Mouse (Mus musculus): Measurements from ENCODE around the gene St6galnac3. TPM values are rescaled to one million over a fixed set of nuclear protein-coding genes. Genes with fewer than 3 reads are reported as not detected.
"Not testable (repeated sequence)": the region's sequence is repeated elsewhere in the genome, so short reads cannot be mapped to it uniquely, and the experiment has no call there.

The St6galnac3 gene
- polyA plus RNA-seq, 1 experiment from 2014 or later = 10.5 TPM

DNA sequence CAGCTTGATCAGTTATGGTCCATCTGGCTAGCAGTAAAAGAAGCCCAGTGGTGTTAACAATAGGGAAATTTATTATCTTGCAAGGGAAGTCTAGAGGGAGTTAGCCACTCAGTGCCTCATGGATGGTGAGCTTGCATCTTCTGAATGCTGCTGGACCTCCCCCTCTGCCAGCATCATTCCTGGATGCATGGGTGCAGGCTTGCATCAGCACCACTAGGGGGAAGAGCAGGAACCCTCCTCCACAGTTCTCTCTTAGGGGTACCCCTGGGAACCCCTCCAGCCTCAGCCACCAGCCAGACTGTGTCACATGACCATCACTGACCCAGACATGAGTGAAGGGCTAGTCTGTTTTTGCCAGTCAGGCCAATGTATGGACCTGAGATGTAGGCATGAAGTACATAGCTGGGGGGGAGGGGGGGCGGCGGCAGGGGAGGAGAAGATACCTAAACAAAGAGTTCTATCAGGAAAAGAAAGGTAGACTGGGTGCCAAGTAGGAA is 31.6 kb upstream of the St6galnac3 start:
- Histone ChIP-seq H3K9ac (ENCODE audit: low read depth, low read length) (no peak overlapping the region), H3K27me3 (ENCODE audit: control insufficient read depth, insufficient read depth, low read depth, low read length) (no peaks in the 10 kb centered on the region), H3K27ac (ENCODE audit: low read length) (no peak overlapping the region), H3K4me3 (ENCODE audit: low read depth, low read length) (no peak overlapping the region), H3K36me3 (ENCODE audit: control insufficient read depth, insufficient read depth) (no peaks in the 10 kb centered on the region), H3K4me1 (ENCODE audit: control insufficient read depth, low read depth, low read length) (peaks cover 8% of the 10 kb centered on the region), H3K9me3 (replicated peaks; ENCODE audit: control insufficient read depth, low read length) (no peaks in the 10 kb centered on the region), H3K4me2 (ENCODE audit: low read depth, low read length) (no peak overlapping the region)
- peak; percentile 23; the same call in 1 of the 2 replicates for ATAC-seq (ENCODE audit: low read depth)
- 95% methylated on average over 2 of the region's 2 CpGs for WGBS (ENCODE audit: insufficient replicate concordance)

DNA sequence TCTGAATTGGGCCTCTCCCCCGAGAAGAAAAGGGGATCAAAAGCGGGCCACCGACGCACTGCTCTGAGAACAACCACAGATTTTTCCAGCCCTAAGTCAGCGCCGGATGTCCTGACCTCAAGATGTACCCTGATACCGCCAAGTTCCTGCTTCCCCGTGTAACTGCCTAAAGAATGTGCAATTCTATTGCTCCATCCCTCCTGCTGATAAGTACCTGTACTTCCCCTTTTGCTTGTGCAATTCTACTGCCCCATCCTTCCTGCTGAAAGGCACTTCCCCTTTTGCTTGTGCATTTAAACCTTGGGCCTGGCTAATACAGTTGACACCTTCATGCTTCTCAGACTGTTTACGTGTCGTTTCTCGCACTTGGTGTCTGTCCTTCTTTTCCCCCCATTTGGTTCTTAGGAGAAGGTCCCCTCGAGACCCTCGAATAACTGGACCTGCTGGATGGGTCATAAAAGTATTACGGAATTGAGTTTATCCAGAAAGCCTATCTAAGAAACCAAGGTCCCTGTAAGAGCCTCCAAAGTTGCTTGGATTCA is 30.9 kb upstream of the St6galnac3 start:
- not testable (repeated sequence) for ATAC-seq (ENCODE audit: low read depth)
- WGBS (ENCODE audit: insufficient replicate concordance) = 33% methylated on average over 14 of the region's 14 CpGs

DNA sequence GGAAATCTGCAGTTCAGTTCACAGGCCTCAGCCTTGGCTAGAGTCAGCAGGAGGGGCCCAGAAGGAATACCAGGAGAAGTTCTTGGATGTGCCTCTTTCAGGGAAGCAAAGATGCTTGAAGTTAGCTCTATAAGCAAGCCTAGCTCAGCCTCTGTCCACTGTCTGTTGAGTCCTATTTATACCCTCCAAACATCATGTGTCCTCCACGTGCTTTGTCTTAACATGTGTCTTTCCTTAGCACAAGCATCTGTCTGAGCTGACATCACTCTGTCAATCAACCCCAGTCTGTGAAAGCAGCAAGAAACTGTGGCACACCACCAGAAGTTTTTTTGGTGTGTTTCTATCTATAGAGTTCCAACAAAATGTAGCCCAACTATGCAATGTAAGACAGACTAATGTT is 26.5 kb upstream of the St6galnac3 start:
- Histone ChIP-seq H3K27ac (ENCODE audit: low read length) (no peak overlapping the region), H3K4me3 (ENCODE audit: low read depth, low read length) (no peak overlapping the region), H3K27me3 (ENCODE audit: control insufficient read depth, insufficient read depth, low read depth, low read length) (no peaks in the 10 kb centered on the region), H3K4me1 (ENCODE audit: control insufficient read depth, low read depth, low read length) (no peaks in the 10 kb centered on the region), H3K4me2 (ENCODE audit: low read depth, low read length) (no peak overlapping the region), H3K9ac (ENCODE audit: low read depth, low read length) (no peak overlapping the region), H3K36me3 (ENCODE audit: control insufficient read depth, insufficient read depth) (no peaks in the 10 kb centered on the region), H3K9me3 (replicated peaks; ENCODE audit: control insufficient read depth, low read length) (no peaks in the 10 kb centered on the region)
- WGBS (ENCODE audit: insufficient replicate concordance) = 36% methylated on average over 1 of the region's 1 CpGs
- no peak for ATAC-seq (ENCODE audit: low read depth)

More for the DNA sequence above, 30.9 kb upstream of the St6galnac3 start:
- not testable (repeated sequence) for H3K9ac ChIP-seq (ENCODE audit: low read depth, low read length); H3K4me1 ChIP-seq (ENCODE audit: control insufficient read depth, low read depth, low read length); H3K4me3 ChIP-seq (ENCODE audit: low read depth, low read length); H3K4me2 ChIP-seq (ENCODE audit: low read depth, low read length); H3K27me3 ChIP-seq (ENCODE audit: control insufficient read depth, insufficient read depth, low read depth, low read length); H3K9me3 ChIP-seq (replicated peaks; ENCODE audit: control insufficient read depth, low read length); H3K36me3 ChIP-seq (ENCODE audit: control insufficient read depth, insufficient read depth); H3K27ac ChIP-seq (ENCODE audit: low read length)

DNA sequence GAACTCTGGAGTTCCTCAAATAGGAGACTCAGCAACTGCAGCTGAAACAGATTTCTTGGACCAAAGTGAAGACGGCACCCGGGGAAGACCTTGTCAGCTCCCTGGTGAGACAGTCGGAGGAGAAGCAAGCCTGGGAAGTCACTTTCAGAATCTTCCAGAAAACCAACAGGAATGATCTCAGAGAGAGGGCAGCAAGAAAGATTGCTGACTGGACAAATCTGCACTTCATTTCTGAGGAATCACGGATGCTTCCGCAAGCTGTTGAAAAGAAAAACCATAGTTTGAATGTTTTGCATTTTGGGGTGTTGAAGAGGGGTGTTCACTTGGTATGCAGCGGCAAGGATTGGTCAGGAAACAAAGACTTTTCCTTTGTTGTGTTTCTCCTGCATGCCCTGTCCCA is 24.4 kb upstream of the St6galnac3 start:
- Histone ChIP-seq H3K4me2 (ENCODE audit: low read depth, low read length) (no peak overlapping the region), H3K9me3 (replicated peaks; ENCODE audit: control insufficient read depth, low read length) (no peaks in the 10 kb centered on the region), H3K27me3 (ENCODE audit: control insufficient read depth, insufficient read depth, low read depth, low read length) (no peaks in the 10 kb centered on the region), H3K27ac (ENCODE audit: low read length) (no peak overlapping the region), H3K4me3 (ENCODE audit: low read depth, low read length) (no peak overlapping the region), H3K9ac (ENCODE audit: low read depth, low read length) (no peak overlapping the region), H3K36me3 (ENCODE audit: control insufficient read depth, insufficient read depth) (no peaks in the 10 kb centered on the region), H3K4me1 (ENCODE audit: control insufficient read depth, low read depth, low read length) (no peaks in the 10 kb centered on the region)
- 78% methylated on average over 6 of the region's 6 CpGs for WGBS (ENCODE audit: insufficient replicate concordance)
- no peak for ATAC-seq (ENCODE audit: low read depth)

DNA sequence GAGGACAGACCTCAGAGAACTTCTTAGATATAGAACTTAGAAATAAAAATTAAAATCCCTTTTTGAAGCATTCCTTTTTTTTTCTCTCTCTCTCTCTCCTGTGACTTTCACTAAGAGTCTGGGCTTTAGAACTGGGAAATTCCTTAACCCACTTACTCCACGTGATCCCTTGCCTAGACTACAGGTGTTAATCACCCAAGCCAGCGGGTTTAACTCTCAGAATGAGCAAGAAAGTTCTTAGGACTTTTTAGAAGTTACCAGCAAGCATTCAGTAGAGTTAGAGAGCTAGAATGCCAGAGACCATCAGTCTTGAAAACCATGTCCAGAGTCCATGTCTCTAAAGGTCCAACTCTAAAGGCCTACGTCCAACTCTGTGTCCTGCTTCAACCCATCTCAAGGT is 23.3 kb upstream of the St6galnac3 start:
- no peak overlapping the region for H3K4me2 ChIP-seq (ENCODE audit: low read depth, low read length)
- no peak overlapping the region for H3K27ac ChIP-seq (ENCODE audit: low read length)
- WGBS (ENCODE audit: insufficient replicate concordance) = 74% methylated on average over 3 of the region's 3 CpGs

DNA sequence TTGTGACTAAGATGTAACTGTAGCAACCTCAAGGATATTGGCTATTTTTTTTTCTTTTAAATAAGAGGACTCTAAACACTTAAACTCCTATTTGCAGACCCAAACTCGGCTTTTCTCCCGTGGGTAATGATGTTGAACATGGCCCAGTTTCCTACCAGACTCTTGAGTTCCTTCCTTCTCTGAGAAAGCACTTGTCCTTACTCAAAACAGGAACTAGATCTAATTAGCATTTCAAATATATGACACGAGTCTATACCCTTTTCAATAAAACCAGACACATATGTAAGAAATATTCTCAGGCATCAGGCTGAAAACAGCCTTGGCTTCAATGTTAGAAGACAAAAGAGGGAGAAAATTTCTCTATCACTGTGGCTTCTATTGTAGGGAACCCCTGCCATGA is 20.1 kb upstream of the St6galnac3 start:
- no peak overlapping the region for H3K9ac ChIP-seq (ENCODE audit: low read depth, low read length)
- no peak overlapping the region for H3K4me2 ChIP-seq (ENCODE audit: low read depth, low read length)
- WGBS (ENCODE audit: insufficient replicate concordance) = 32% methylated on average over 3 of the region's 3 CpGs
- H3K4me3 ChIP-seq (ENCODE audit: low read depth, low read length) = no peak overlapping the region
- H3K27me3 ChIP-seq (ENCODE audit: control insufficient read depth, insufficient read depth, low read depth, low read length) = no peaks in the 10 kb centered on the region
- no peaks in the 10 kb centered on the region for H3K36me3 ChIP-seq (ENCODE audit: control insufficient read depth, insufficient read depth)
- H3K27ac ChIP-seq (ENCODE audit: low read length) = no peak overlapping the region
- ATAC-seq (ENCODE audit: low read depth) = no peak
- H3K4me1 ChIP-seq (ENCODE audit: control insufficient read depth, low read depth, low read length) = peaks cover 6% of the 10 kb centered on the region
- no peaks in the 10 kb centered on the region for H3K9me3 ChIP-seq (replicated peaks; ENCODE audit: control insufficient read depth, low read length)

More for the DNA sequence above, 23.3 kb upstream of the St6galnac3 start:
- Histone ChIP-seq H3K4me1 (ENCODE audit: control insufficient read depth, low read depth, low read length) (no peaks in the 10 kb centered on the region), H3K9ac (ENCODE audit: low read depth, low read length) (no peak overlapping the region), H3K9me3 (replicated peaks; ENCODE audit: control insufficient read depth, low read length) (no peaks in the 10 kb centered on the region), H3K4me3 (ENCODE audit: low read depth, low read length) (no peak overlapping the region), H3K27me3 (ENCODE audit: control insufficient read depth, insufficient read depth, low read depth, low read length) (no peaks in the 10 kb centered on the region), H3K36me3 (ENCODE audit: control insufficient read depth, insufficient read depth) (no peaks in the 10 kb centered on the region)
- no peak for ATAC-seq (ENCODE audit: low read depth)

DNA sequence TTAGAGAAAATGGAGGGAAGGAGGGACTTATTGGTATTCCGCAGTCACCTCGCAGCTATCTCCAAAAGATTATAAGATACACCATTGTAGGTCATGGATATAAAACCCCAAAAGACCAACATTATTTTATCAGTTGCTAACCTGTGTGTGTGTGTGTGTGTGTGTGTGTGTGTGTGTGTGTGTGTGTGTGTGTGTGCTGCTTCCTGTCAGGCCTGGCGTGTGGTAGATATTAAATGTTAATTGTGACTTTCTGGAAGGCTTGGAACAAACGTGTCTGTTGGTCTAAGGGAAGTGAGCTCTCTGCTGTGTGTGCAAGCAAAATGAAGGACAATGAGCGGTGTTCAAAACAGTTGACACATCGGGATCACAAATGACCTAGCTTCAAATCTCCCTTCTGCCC is 19.5 kb upstream of the St6galnac3 start:
- H3K4me1 ChIP-seq (ENCODE audit: control insufficient read depth, low read depth, low read length) = peaks cover 6% of the 10 kb centered on the region
- 54% methylated on average over 6 of the region's 6 CpGs for WGBS (ENCODE audit: insufficient replicate concordance)
- ATAC-seq (ENCODE audit: low read depth) = no peak
- no peaks in the 10 kb centered on the region for H3K36me3 ChIP-seq (ENCODE audit: control insufficient read depth, insufficient read depth)
- no peak overlapping the region for H3K4me3 ChIP-seq (ENCODE audit: low read depth, low read length)
- H3K9ac ChIP-seq (ENCODE audit: low read depth, low read length) = no peak overlapping the region
- H3K27me3 ChIP-seq (ENCODE audit: control insufficient read depth, insufficient read depth, low read depth, low read length) = no peaks in the 10 kb centered on the region
- H3K4me2 ChIP-seq (ENCODE audit: low read depth, low read length) = no peak overlapping the region
- no peaks in the 10 kb centered on the region for H3K9me3 ChIP-seq (replicated peaks; ENCODE audit: control insufficient read depth, low read length)
- no peak overlapping the region for H3K27ac ChIP-seq (ENCODE audit: low read length)

DNA sequence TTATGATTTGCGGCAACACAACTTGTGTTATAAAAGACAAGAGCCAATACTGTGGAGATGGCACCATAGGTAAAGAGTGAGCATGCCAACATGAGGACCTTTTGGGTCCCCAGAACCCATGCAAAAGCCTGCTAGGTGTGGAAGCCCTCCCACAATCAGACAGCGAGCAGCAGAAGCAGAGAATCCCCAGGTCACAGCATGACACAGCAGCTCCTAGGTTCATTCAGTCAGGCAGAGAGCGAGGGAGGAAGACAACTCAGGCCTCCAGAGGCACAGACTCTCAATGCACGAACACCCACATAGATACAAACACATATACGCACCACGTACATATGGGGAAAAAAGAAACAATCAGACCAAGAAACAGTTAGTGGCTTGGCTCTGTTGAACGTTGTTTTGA is 16.8 kb upstream of the St6galnac3 start:
- Histone ChIP-seq H3K4me3 (ENCODE audit: low read depth, low read length) (no peak overlapping the region), H3K4me1 (ENCODE audit: control insufficient read depth, low read depth, low read length) (peaks cover 12% of the 10 kb centered on the region), H3K9ac (ENCODE audit: low read depth, low read length) (no peak overlapping the region), H3K27me3 (ENCODE audit: control insufficient read depth, insufficient read depth, low read depth, low read length) (no peaks in the 10 kb centered on the region), H3K9me3 (replicated peaks; ENCODE audit: control insufficient read depth, low read length) (no peaks in the 10 kb centered on the region), H3K36me3 (ENCODE audit: control insufficient read depth, insufficient read depth) (no peaks in the 10 kb centered on the region), H3K4me2 (ENCODE audit: low read depth, low read length) (no peak overlapping the region), H3K27ac (ENCODE audit: low read length) (no peak overlapping the region)
- WGBS (ENCODE audit: insufficient replicate concordance) = 64% methylated on average over 7 of the region's 7 CpGs
- ATAC-seq (ENCODE audit: low read depth) = peak; percentile 44; the same call in 1 of the 2 replicates

DNA sequence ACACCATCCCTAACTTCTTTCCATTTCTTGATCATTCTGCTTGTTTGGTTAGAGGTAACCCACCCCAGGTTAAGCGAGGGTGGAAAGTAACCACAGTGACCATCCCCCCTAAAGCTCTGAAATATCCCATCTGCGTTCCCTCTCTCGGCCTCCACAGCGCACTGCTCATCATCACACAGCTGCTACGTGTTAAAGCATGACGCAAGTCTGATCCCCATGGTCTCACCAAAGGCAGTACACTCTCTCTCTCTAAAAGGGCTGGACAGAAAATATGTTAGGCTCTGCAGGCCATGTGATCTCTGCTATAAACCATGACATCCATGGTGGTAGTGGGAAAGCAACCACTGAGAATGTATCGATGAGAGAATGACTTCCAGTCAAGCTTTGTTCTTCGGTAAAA is 14.4 kb upstream of the St6galnac3 start:
- H3K9me3 ChIP-seq (replicated peaks; ENCODE audit: control insufficient read depth, low read length) = no peaks in the 10 kb centered on the region
- H3K36me3 ChIP-seq (ENCODE audit: control insufficient read depth, insufficient read depth) = no peaks in the 10 kb centered on the region
- no peaks in the 10 kb centered on the region for H3K27me3 ChIP-seq (ENCODE audit: control insufficient read depth, insufficient read depth, low read depth, low read length)
- no peak overlapping the region for H3K27ac ChIP-seq (ENCODE audit: low read length)
- no peak overlapping the region for H3K4me3 ChIP-seq (ENCODE audit: low read depth, low read length)
- ATAC-seq (ENCODE audit: low read depth) = no peak
- no peak overlapping the region for H3K9ac ChIP-seq (ENCODE audit: low read depth, low read length)
- WGBS (ENCODE audit: insufficient replicate concordance) = 83% methylated on average over 8 of the region's 8 CpGs
- H3K4me1 ChIP-seq (ENCODE audit: control insufficient read depth, low read depth, low read length) = peaks cover 21% of the 10 kb centered on the region
- no peak overlapping the region for H3K4me2 ChIP-seq (ENCODE audit: low read depth, low read length)
